8 mouse cellular contexts compared by ENCODE assay signal in the genomic region with DNA sequence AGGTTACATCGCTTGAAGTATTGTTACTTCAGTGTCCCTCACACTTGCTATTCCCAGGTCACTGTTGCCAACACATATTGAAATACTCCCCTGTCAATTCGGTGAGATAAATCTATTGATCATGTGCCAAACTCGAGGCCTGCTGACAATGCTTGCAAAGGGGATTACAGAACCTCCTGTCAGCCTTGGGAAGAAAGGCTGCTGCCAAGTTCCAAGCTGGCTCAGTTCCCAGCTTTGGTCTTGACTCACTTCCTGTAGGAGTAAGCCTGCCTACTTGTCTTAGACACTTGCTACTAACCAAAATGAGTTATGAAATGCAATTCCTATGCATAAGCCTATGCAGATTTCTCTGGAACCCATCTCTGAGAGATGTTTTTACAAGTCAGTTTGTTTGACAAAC. TPM values are rescaled to one million over a fixed set of nuclear protein-coding genes. Genes with fewer than 3 reads are reported as not detected.
A peak's percentile ranks its signal among the peaks of the same experiment; 100 is the strongest.
DNase-seq lines count a peak whose midpoint lies in the region; ATAC-seq and TF ChIP-seq lines count a peak whose summit lies in the region.

No protein-coding gene starts in this region.

- H3K9me3 ChIP-seq in heart, embryonic 13.5 days = no peaks in the 10 kb centered on the region

- in situ Hi-C loops in Patski (cut with MboI; ENCODE audit: low pct_unique_long_range_greater_than_20kb) = loop anchor here (10.0 kb wide), 1 partner anchor 151 kb away; no protein-coding TSS in a partner anchor

- H3K27me3 ChIP-seq in Patski = peaks cover 10% of the 10 kb centered on the region
- H3K27me3 ChIP-seq in heart, embryonic 13.5 days (replicated peaks) = peaks cover 51% of the 10 kb centered on the region

- CTCF ChIA-PET in Patski (lab: Charles Lee) = interaction anchor here (0.7 to 1.1 kb wide), 3 partner anchors 26 to 142 kb away, joined by 3 read pairs; no protein-coding TSS in a partner anchor

- H3K36me3 ChIP-seq in heart, embryonic 13.5 days = no peaks in the 10 kb centered on the region

- no peak for TF ChIP-seq CTCF in Patski (IDR thresholded peaks at IDR 0.05)
- no peak for TF ChIP-seq CTCF in embryonic fibroblast, embryonic 13.5 days (IDR thresholded peaks at IDR 0.05; ENCODE audit: borderline replicate concordance, insufficient read depth, low read length)

- no peak for TF ChIP-seq POLR2A in embryonic fibroblast, embryonic 13.5 days (IDR thresholded peaks at IDR 0.05; ENCODE audit: low read depth, low read length)

- DNase-seq in 416B (ENCODE audit: low read depth) = peak; percentile 87
- DNase-seq in Patski (ENCODE audit: low read depth, low spot score) = peak; percentile 71
- DNase-seq in layer of hippocampus, adult 9-10 months (ENCODE audit: low spot score) = peak; percentile 63
- DNase-seq in lung, postnatal 36 days = peak; percentile 75
- DNase-seq in urinary bladder, postnatal 36 days (ENCODE audit: low spot score in 2 of 2) = peak; percentile 2 to 60
- no peak for DNase-seq in thymus, postnatal 14 days

- WGBS in heart, embryonic 13.5 days = 20% methylated on average over 3 of the region's 3 CpGs

- H3K4me2 ChIP-seq in heart, embryonic 13.5 days = peak overlapping the region; percentile 1; the same call in 1 of the 2 replicates

- H3K4me1 ChIP-seq in embryonic fibroblast, embryonic 13.5 days (ENCODE audit: control insufficient read depth, insufficient read depth, low read length) = peaks cover 18% of the 10 kb centered on the region
- peaks cover 36% of the 10 kb centered on the region for H3K4me1 ChIP-seq in heart, embryonic 13.5 days

- no peak overlapping the region for H3K4me3 ChIP-seq in embryonic fibroblast, embryonic 13.5 days (ENCODE audit: insufficient read depth, low read length)
- H3K4me3 ChIP-seq in heart, embryonic 13.5 days = no peak overlapping the region

- peak overlapping the region; percentile 44 for H3K27ac ChIP-seq in embryonic fibroblast, embryonic 13.5 days (ENCODE audit: insufficient read depth, low read length)
- no peak overlapping the region for H3K27ac ChIP-seq in heart, embryonic 13.5 days (replicated peaks)

- H3K9ac ChIP-seq in heart, embryonic 13.5 days = no peak overlapping the region

- POLR2A ChIA-PET in Patski (lab: Charles Lee) = no interaction called here

- peak; percentile 47 for ATAC-seq in Patski
- ATAC-seq in heart, embryonic 13.5 days (ENCODE audit: extremely low read depth, insufficient number of reproducible peaks, low FRiP score, low TSS enrichment) = no peak

RNA-seq across cellular contexts. Expression of a gene that starts 4.2 kb away (rescaled TPM):
- polyA plus RNA-seq in Patski (2021) = not detected
- not detected in 2 replicates for polyA plus RNA-seq in embryonic fibroblast, embryonic 13.5 days (2011; ENCODE audit: insufficient read length, low read depth, missing spikeins)
- polyA plus RNA-seq in heart, embryonic 13.5 days (2015; fragmentation: Nextera tagmentation; extraction: Ambion mirVana) = not detected in 2 replicates
